Mouse (Mus musculus) gastrocnemius, postnatal 36 days (tissue): Measurements from ENCODE around the gene 4933406M09Rik. TPM values are rescaled to one million over a fixed set of nuclear protein-coding genes. Genes with fewer than 3 reads are reported as not detected.

ENCODE experiments used
- DNase-seq, 2 experiments: peaks; one replicate each; pipeline ENCODE4 v3.0.0; 2022
- intact Hi-C: fragments of 180-260 bp; cut with DNase I; formaldehyde crosslinking; loops from one replicate; pipeline ENCODE4 v1.15.1; 2025
- total RNA-seq, 2 experiments: library from RNA; stranded (reverse); gene quantifications; 2 replicates each; pipeline ENCODE4 v1.2.3; 2021

4933406M09Rik gene
- total RNA-seq, 2 experiments from 2014 or later: not detected

- intact Hi-C loops: loop anchor here (5.0 kb wide), 1 partner anchor 53 kb away; no protein-coding TSS in a partner anchor
Measured at GRCm38 (mm10) chr1:134419751-134420458, 34.2 kb downstream of the 4933406M09Rik start.

GRCm38 (mm10) chr1:134423911-134424310, 38.2 kb downstream of the 4933406M09Rik start:
- intact Hi-C loops: no loop called here
- DNase-seq: no peak

More at GRCm38 (mm10) chr1:134419751-134420458, 34.2 kb downstream of the 4933406M09Rik start:
- no peak for DNase-seq

GRCm38 (mm10) chr1:134426289-134426688, 40.5 kb downstream of the 4933406M09Rik start:
- intact Hi-C loops: no loop called here
- no peak for DNase-seq

GRCm38 (mm10) chr1:134433002-134433401, 47.3 kb downstream of the 4933406M09Rik start:
- DNase-seq: no peak
- intact Hi-C loops: no loop called here

GRCm38 (mm10) chr1:134433473-134433872, 47.7 kb downstream of the 4933406M09Rik start:
- intact Hi-C loops: no loop called here
- no peak for DNase-seq

GRCm38 (mm10) chr1:134435414-134435813, 49.7 kb downstream of the 4933406M09Rik start:
- no peak for DNase-seq
- intact Hi-C loops: no loop called here

GRCm38 (mm10) chr1:134440437-134440836, 54.7 kb downstream of the 4933406M09Rik start:
- intact Hi-C loops: no loop called here
- DNase-seq: no peak

Other genes with a start within 250 kb of the 4933406M09Rik start
- gene Chil1, start 203.8 kb upstream of the 4933406M09Rik start, total RNA-seq: 1 to 10 TPM in 1 of 2 experiments, under 1 TPM in 1; 0.64 to 1.8 TPM
- 100 to 1,000 TPM; 547 to 589 TPM for gene Mybph, start 192.5 kb upstream of the 4933406M09Rik start, total RNA-seq
- gene Adora1, start 150.5 kb upstream of the 4933406M09Rik start, total RNA-seq: under 1 TPM; 0.33 to 0.59 TPM
- gene Myog, start 96.0 kb upstream of the 4933406M09Rik start, total RNA-seq: 10 to 100 TPM; 20.1 to 20.9 TPM
- gene Ppfia4, start 53.0 kb upstream of the 4933406M09Rik start, total RNA-seq: 1 to 10 TPM in 1 of 2 experiments, under 1 TPM in 1; 0.99 to 1.2 TPM
- 10 to 100 TPM; 11.6 to 16.9 TPM for gene Tmem183a, start 24.0 kb upstream of the 4933406M09Rik start, total RNA-seq
- 10 to 100 TPM; 76.6 to 96.3 TPM for gene Cyb5r1, start 19.6 kb downstream of the 4933406M09Rik start, total RNA-seq
- gene Adipor1, start 29.4 kb downstream of the 4933406M09Rik start, total RNA-seq: 100 to 1,000 TPM; 158 to 166 TPM
- 10 to 100 TPM; 14.4 to 15.1 TPM for gene Klhl12, start 69.6 kb downstream of the 4933406M09Rik start, total RNA-seq
- 1 to 10 TPM; 5.1 to 5.5 TPM for gene Rabif, start 108.7 kb downstream of the 4933406M09Rik start, total RNA-seq
- gene Mgat4e, start 163.7 kb downstream of the 4933406M09Rik start, total RNA-seq: not detected
- gene Kdm5b, start 174.2 kb downstream of the 4933406M09Rik start, total RNA-seq: 10 to 100 TPM in 1 of 2 experiments, 1 to 10 TPM in 1; 9.2 to 11.1 TPM